Mouse (Mus musculus): Measurements from ENCODE around the gene Tmem140.

DNA sequence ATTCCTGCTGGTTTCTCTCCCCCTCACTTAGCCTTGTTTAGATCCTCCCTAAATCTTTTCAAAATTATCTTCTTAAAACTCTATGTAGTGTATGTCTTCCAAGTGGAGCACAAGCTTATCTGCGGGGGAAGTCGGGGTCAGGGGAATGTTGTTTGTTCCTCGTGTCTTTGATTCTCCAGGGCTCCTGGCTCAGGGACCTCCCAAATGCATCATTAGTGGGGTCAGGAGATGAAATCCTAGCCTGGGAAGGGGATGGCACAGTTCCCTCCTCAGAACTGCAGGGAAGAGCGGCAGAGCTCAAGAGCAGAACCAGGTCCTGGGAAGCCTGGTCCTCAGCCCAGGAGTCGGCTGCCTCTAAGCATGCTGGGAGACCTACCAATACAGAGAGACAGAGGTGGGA, 2.3 kb downstream of the Tmem140 start:
- no peak for TF ChIP-seq EP300 (IDR thresholded peaks at IDR 0.05; ENCODE audit: insufficient read depth, low read depth, low read length)
- no peak for TF ChIP-seq CTCF (IDR thresholded peaks at IDR 0.05)
